Mouse (Mus musculus) kidney, embryonic 15.5 days (tissue): ENCODE results near the gene Enpp4. TPM values are rescaled to one million over a fixed set of nuclear protein-coding genes. Genes with fewer than 3 reads are reported as not detected.

Source experiments
- ATAC-seq: fragments of 200-750 bp; cut with Nextera tagmentation; replicated peaks from 2 replicates; pipeline ENCODE4 v1.8.0; 2017; ENCODE audit warnings: moderate TSS enrichment; ENCODE audit not compliant: low FRiP score
- H3K27ac ChIP-seq: fragments of 300-500 bp; sonication (generic); 2 replicates; pipeline ENCODE4 v1.5.1; 2015; ENCODE audit warnings: mild to moderate bottlenecking, inconsistent platforms
- H3K27me3 ChIP-seq: fragments of 300-500 bp; sonication (generic); 2 replicates; pipeline ENCODE4 v1.6.1; 2015; ENCODE audit warnings: inconsistent platforms
- H3K36me3 ChIP-seq: fragments of 300-500 bp; sonication (generic); 2 replicates; pipeline ENCODE4 v1.6.1; 2015; ENCODE audit warnings: inconsistent platforms
- H3K4me1 ChIP-seq: fragments of 300-500 bp; sonication (generic); 2 replicates; pipeline ENCODE4 v1.6.1; 2015; ENCODE audit warnings: inconsistent platforms
- H3K4me2 ChIP-seq: fragments of 300-500 bp; sonication (generic); 2 replicates; pipeline ENCODE4 v1.6.1; 2015; ENCODE audit warnings: moderate library complexity, mild to moderate bottlenecking, inconsistent platforms
- H3K4me3 ChIP-seq: fragments of 300-500 bp; sonication (generic); replicated peaks from 2 replicates; pipeline ENCODE4 v1.5.1; 2015; ENCODE audit warnings: mild to moderate bottlenecking, inconsistent platforms
- H3K9ac ChIP-seq: fragments of 300-500 bp; sonication (generic); 2 replicates; pipeline ENCODE4 v1.6.1; 2015; ENCODE audit warnings: mild to moderate bottlenecking, inconsistent platforms
- H3K9me3 ChIP-seq: fragments of 300-500 bp; sonication (generic); replicated peaks from 2 replicates; pipeline ENCODE4 v1.6.1; 2016; ENCODE audit warnings: inconsistent platforms
- WGBS: fragments of 180-500 bp; shearing (Covaris S2); methylation state at CpG from one replicate; pipeline ENCODE4 v1.1.7; 2015; ENCODE audit warnings: mixed read lengths; 5-methylcytosine and 5-hydroxymethylcytosine counted together
- polyA plus RNA-seq: library from polyadenylated mRNA; unstranded; fragments of >200 nt; fragmentation: Nextera tagmentation; extraction: Ambion mirVana; gene quantifications from 2 replicates; pipeline ENCODE4 v1.2.1, GENCODE M21; 2015

Enpp4 gene
- polyA plus RNA-seq, 1 experiment from 2014 or later, result 4.5 TPM

GRCm38 (mm10) chr17:44088226-44088625 is 17.4 kb downstream of the Enpp4 start:
- Histone ChIP-seq H3K27ac (no peak overlapping the region), H3K4me1 (no peaks in the 10 kb centered on the region), H3K9me3 (no peaks in the 10 kb centered on the region), H3K4me2 (no peak overlapping the region), H3K36me3 (no peaks in the 10 kb centered on the region), H3K27me3 (no peaks in the 10 kb centered on the region), H3K4me3 (no peak overlapping the region), H3K9ac (no peak overlapping the region)
- WGBS, result 90% methylated on average over 3 of the region's 3 CpGs
- ATAC-seq, result no peak

DNA sequence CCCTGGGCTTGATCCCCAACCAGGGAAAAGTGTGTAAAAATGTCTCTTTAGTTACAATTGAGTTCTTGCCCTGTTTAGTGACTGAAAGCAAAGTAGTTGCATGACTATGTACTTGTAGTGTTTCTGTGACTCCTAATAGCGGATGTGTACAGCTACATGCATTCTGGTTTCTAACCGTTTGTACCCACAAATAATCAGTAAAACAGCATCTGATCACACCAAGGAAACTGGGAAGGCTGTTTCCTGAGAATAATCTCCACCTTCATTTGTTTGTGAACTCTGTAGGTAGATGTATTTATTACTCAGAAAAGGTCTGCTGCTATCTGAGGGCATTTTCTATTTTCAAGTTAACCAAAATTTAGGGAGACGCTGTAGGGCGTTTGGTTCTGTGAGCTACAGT is 22.5 kb downstream of the Enpp4 start:
- H3K36me3 ChIP-seq, result no peaks in the 10 kb centered on the region
- WGBS, result 83% methylated on average over 4 of the region's 4 CpGs
- H3K4me2 ChIP-seq, result no peak overlapping the region
- no peaks in the 10 kb centered on the region for H3K27me3 ChIP-seq
- ATAC-seq, result no peak
- H3K4me1 ChIP-seq, result 0 out of 2 replicates have a peak, but pooled peaks cover 4% of the 10 kb centered on the region
- H3K4me3 ChIP-seq, result no peak overlapping the region
- no peak overlapping the region for H3K27ac ChIP-seq
- no peak overlapping the region for H3K9ac ChIP-seq
- H3K9me3 ChIP-seq, result no peaks in the 10 kb centered on the region

DNA sequence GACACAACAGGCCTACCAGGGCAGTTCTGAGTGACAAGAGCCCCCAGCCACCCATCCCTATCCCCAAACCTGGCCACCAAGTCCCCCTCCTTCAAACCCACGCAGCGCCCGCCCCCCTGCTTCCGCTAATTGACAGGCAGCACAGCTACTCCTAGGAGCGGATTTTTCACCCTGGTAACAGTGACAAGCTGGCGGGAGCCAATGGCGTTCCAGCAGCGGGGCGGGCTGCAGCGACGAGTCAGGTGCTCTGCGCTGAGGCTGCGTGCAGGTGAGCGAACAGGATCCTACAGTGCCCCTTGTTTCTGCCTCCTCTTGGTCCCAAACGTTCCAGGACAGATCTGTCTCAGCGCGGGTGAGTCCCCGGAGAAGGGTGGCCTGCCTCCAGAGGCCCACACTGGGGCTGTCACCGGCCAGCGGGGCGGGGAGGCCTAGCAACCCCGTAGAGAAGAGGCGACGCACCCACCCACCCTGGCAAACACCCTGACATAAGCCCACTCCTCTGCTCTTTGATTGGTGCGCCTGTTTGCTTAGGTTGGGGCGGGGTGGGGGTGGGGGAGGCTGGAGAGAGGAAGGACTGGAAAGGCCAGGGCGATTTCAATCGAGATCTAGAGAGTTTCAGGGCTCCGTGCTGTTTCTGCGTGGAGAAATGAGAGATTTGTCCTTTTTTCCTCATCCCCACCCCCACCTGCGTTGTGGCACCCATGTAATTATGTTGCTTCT is 26.8 kb downstream of the Enpp4 start, which contains the start of gene Enpp5:
TSS of gene Enpp5 (plus strand) at position 183 of the 720 bp plus-strand sequence.
- Histone ChIP-seq H3K9ac (peak within 1 kb of the TSS; percentile 66), H3K4me3 (peak within 1 kb of the TSS; percentile 68), H3K4me2 (peak within 1 kb of the TSS; percentile 96), H3K36me3 (no peaks in the 10 kb centered on the region), H3K9me3 (no peaks in the 10 kb centered on the region), H3K27me3 (0 out of 2 replicates have a peak, but pooled peaks cover 5% of the 10 kb centered on the region), H3K27ac (peak within 1 kb of the TSS; percentile 81), H3K4me1 (0 out of 2 replicates have a peak, but pooled peaks cover 4% of the 10 kb centered on the region)
- peak; percentile 96 for ATAC-seq
- under 1% methylated on average over 31 of the region's 31 CpGs for WGBS

- no peak overlapping the region for H3K27ac ChIP-seq
- H3K36me3 ChIP-seq, result no peaks in the 10 kb centered on the region
- no peak overlapping the region for H3K4me3 ChIP-seq
- no peak overlapping the region for H3K4me2 ChIP-seq
- H3K27me3 ChIP-seq, result 0 out of 2 replicates have a peak, but pooled peaks cover 5% of the 10 kb centered on the region
- H3K9ac ChIP-seq, result no peak overlapping the region
- 67% methylated on average over 2 of the region's 2 CpGs for WGBS
- no peak for ATAC-seq
- 0 out of 2 replicates have a peak, but pooled peaks cover 4% of the 10 kb centered on the region for H3K4me1 ChIP-seq
- H3K9me3 ChIP-seq, result no peaks in the 10 kb centered on the region
These were observed 27.8 kb downstream of the Enpp4 start for GRCm38 (mm10) chr17:44077843-44078160.

- 0 out of 2 replicates have a peak, but pooled peaks cover 5% of the 10 kb centered on the region for H3K27me3 ChIP-seq
- no peak overlapping the region for H3K27ac ChIP-seq
- H3K4me3 ChIP-seq, result no peak overlapping the region
- no peaks in the 10 kb centered on the region for H3K9me3 ChIP-seq
- 0 out of 2 replicates have a peak, but pooled peaks cover 4% of the 10 kb centered on the region for H3K4me1 ChIP-seq
- WGBS, result 83% methylated on average over 12 of the region's 12 CpGs
- H3K9ac ChIP-seq, result no peak overlapping the region
- H3K36me3 ChIP-seq, result no peaks in the 10 kb centered on the region
- ATAC-seq, result no peak
- H3K4me2 ChIP-seq, result no peak overlapping the region
These were observed 28.3 kb downstream of the Enpp4 start for GRCm38 (mm10) chr17:44077146-44077842.

- H3K27me3 ChIP-seq, result 0 out of 2 replicates have a peak, but pooled peaks cover 5% of the 10 kb centered on the region
- ATAC-seq, result no peak
- WGBS, result 61% methylated on average over 6 of the region's 6 CpGs
These were observed 29.4 kb downstream of the Enpp4 start for GRCm38 (mm10) chr17:44076051-44076680.

GRCm38 (mm10) chr17:44075601-44076000 is 30.0 kb downstream of the Enpp4 start:
- Histone ChIP-seq H3K4me1 (0 out of 2 replicates have a peak, but pooled peaks cover 4% of the 10 kb centered on the region), H3K27me3 (0 out of 2 replicates have a peak, but pooled peaks cover 5% of the 10 kb centered on the region), H3K27ac (no peak overlapping the region), H3K9ac (no peak overlapping the region), H3K9me3 (no peaks in the 10 kb centered on the region), H3K4me3 (no peak overlapping the region), H3K36me3 (no peaks in the 10 kb centered on the region), H3K4me2 (no peak overlapping the region)
- ATAC-seq, result no peak
- 86% methylated on average over 3 of the region's 3 CpGs for WGBS

More at GRCm38 (mm10) chr17:44076051-44076680, 29.4 kb downstream of the Enpp4 start:
- 0 out of 2 replicates have a peak, but pooled peaks cover 4% of the 10 kb centered on the region for H3K4me1 ChIP-seq
- no peak overlapping the region for H3K4me3 ChIP-seq
- H3K27ac ChIP-seq, result no peak overlapping the region
- H3K4me2 ChIP-seq, result no peak overlapping the region
- H3K9me3 ChIP-seq, result no peaks in the 10 kb centered on the region
- no peak overlapping the region for H3K9ac ChIP-seq
- no peaks in the 10 kb centered on the region for H3K36me3 ChIP-seq

GRCm38 (mm10) chr17:44071680-44072079 is 33.9 kb downstream of the Enpp4 start:
- Histone ChIP-seq H3K27me3 (no peaks in the 10 kb centered on the region), H3K9ac (no peak overlapping the region), H3K36me3 (no peaks in the 10 kb centered on the region), H3K4me3 (no peak overlapping the region), H3K9me3 (no peaks in the 10 kb centered on the region), H3K4me1 (no peaks in the 10 kb centered on the region), H3K4me2 (no peak overlapping the region), H3K27ac (no peak overlapping the region)
- ATAC-seq, result no peak

- no peak overlapping the region for H3K27ac ChIP-seq
- no peak overlapping the region for H3K4me3 ChIP-seq
- no peaks in the 10 kb centered on the region for H3K9me3 ChIP-seq
These were observed 36.7 kb downstream of the Enpp4 start for GRCm38 (mm10) chr17:44068876-44069275.

GRCm38 (mm10) chr17:44061289-44061890 is 44.2 kb downstream of the Enpp4 start:
- H3K4me2 ChIP-seq, result no peak overlapping the region
- 0 out of 2 replicates have a peak overlapping the region, but pooled peaks have one; percentile 45 for H3K27ac ChIP-seq
- H3K4me3 ChIP-seq, result no peak overlapping the region
- H3K9ac ChIP-seq, result no peak overlapping the region
- 47% methylated on average over 5 of the region's 5 CpGs for WGBS
- ATAC-seq, result no peak; the same call in 1 of the 2 replicates
- no peaks in the 10 kb centered on the region for H3K4me1 ChIP-seq
- H3K9me3 ChIP-seq, result no peaks in the 10 kb centered on the region
- H3K27me3 ChIP-seq, result no peaks in the 10 kb centered on the region
- no peaks in the 10 kb centered on the region for H3K36me3 ChIP-seq

More at GRCm38 (mm10) chr17:44068876-44069275, 36.7 kb downstream of the Enpp4 start:
- 73% methylated on average over 6 of the region's 6 CpGs for WGBS
- Histone ChIP-seq H3K27me3 (no peaks in the 10 kb centered on the region), H3K4me2 (no peak overlapping the region), H3K36me3 (no peaks in the 10 kb centered on the region), H3K4me1 (no peaks in the 10 kb centered on the region), H3K9ac (no peak overlapping the region)
- no peak for ATAC-seq

DNA sequence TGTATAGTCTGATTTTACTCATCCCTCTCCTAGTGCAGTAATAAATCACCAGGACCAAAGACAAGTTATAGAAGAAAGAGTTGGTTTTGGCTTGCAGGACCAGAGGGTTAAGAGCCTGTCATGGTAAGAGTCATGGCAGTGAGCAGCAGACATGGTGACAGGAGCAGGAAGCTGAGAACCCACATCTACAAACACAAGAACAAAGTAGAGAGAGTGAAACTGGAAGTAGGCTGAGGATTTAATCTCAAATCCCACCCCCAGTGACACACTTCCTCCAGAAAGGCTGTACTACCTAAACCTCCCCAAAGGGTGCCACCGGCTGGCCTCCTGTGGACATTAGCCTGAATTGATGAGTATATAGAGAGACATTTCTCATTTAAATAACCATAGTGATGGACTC is 44.8 kb downstream of the Enpp4 start:
- Histone ChIP-seq H3K36me3 (no peaks in the 10 kb centered on the region), H3K4me3 (no peak overlapping the region), H3K27ac (no peak overlapping the region), H3K4me2 (no peak overlapping the region), H3K4me1 (no peaks in the 10 kb centered on the region), H3K27me3 (no peaks in the 10 kb centered on the region), H3K9ac (no peak overlapping the region), H3K9me3 (no peaks in the 10 kb centered on the region)
- ATAC-seq, result no peak
- 82% methylated on average over 1 of the region's 1 CpGs for WGBS
